Mouse (Mus musculus) myocyte (in vitro differentiated cells): ENCODE results near the gene Tmtc4.

Experiments
- E2F4 ChIP-seq: IDR thresholded peaks from one replicate; pipeline ENCODE4 v1.6.1; 2011; ENCODE audit warnings: mild to moderate bottlenecking, control low read depth, moderate library complexity; ENCODE audit not compliant: insufficient read depth
- MAX ChIP-seq: IDR thresholded peaks from one replicate; pipeline ENCODE4 v1.6.1; 2011; ENCODE audit warnings: low read depth, mild to moderate bottlenecking, control low read depth
- MYOD1 ChIP-seq, 3 experiments: IDR thresholded peaks; one replicate each; pipeline ENCODE4 v1.6.1; 2011; ENCODE audit warnings: control low read depth in 2 of 3, low read depth in 2 of 3, mild to moderate bottlenecking in 2 of 3, moderate library complexity in 1 of 3; ENCODE audit not compliant: insufficient read length in 2 of 3, control insufficient read depth in 1 of 3
- MYOG ChIP-seq, 3 experiments: IDR thresholded peaks; one replicate each; pipeline ENCODE4 v1.6.1; 2011; ENCODE audit warnings: control low read depth in 2 of 3, low read depth in 2 of 3, mild to moderate bottlenecking in 2 of 3; ENCODE audit not compliant: insufficient read length in 2 of 3, control insufficient read depth in 1 of 3, insufficient read depth in 1 of 3
- POLR2A ChIP-seq: IDR thresholded peaks from one replicate; pipeline ENCODE4 v1.6.1; 2011; ENCODE audit warnings: low read depth, mild to moderate bottlenecking, control low read depth, moderate library complexity; ENCODE audit not compliant: insufficient read length
- POLR2AphosphoS2 ChIP-seq: IDR thresholded peaks from one replicate; pipeline ENCODE4 v1.6.1; 2011; ENCODE audit warnings: low read depth, control low read depth; ENCODE audit not compliant: insufficient read length
- SRF ChIP-seq: IDR thresholded peaks from one replicate; pipeline ENCODE4 v1.6.1; 2011; ENCODE audit warnings: low read depth; ENCODE audit not compliant: control insufficient read depth, insufficient read length
- TCF3 ChIP-seq: IDR thresholded peaks from one replicate; pipeline ENCODE4 v1.6.1; 2011; ENCODE audit warnings: low read depth, control low read depth; ENCODE audit not compliant: insufficient read length
- USF1 ChIP-seq: IDR thresholded peaks from one replicate; pipeline ENCODE4 v1.6.1; 2011; ENCODE audit warnings: low read depth, mild to moderate bottlenecking, control low read depth, moderate library complexity

GRCm38 (mm10) chr14:122901177-122901576 is 82.7 kb downstream of the Tmtc4 start:
- TF ChIP-seq POLR2A (no peak), SRF (no peak), POLR2AphosphoS2 (no peak), MYOD1 (IDR thresholded peaks at IDR 0.05; ENCODE audit: control insufficient read depth in 1 of 3, insufficient read length in 2 of 3, low read depth in 2 of 3) (no peak), USF1 (no peak), E2F4 (no peak), MAX (no peak), MYOG (IDR thresholded peaks at IDR 0.05; ENCODE audit: control insufficient read depth in 1 of 3, insufficient read depth in 1 of 3, insufficient read length in 2 of 3, low read depth in 2 of 3) (no peak), TCF3 (no peak)
